Mouse (Mus musculus) inflammation-experienced regulatory T-cells, adult 16 weeks (primary cell): ENCODE data around the gene Slc22a28. TPM values are rescaled to one million over a fixed set of nuclear protein-coding genes. Genes with fewer than 3 reads are reported as not detected.

Experiments
- polyA plus RNA-seq: library from polyadenylated mRNA; unstranded; fragments of 100-300 nt; shearing (Covaris generic); gene quantifications from one replicate; pipeline ENCODE4 v1.2.1, GENCODE M21; 2017

The Slc22a28 gene
- polyA plus RNA-seq, result not detected

GRCm38 (mm10) chr19:8131881-8132280, at the start of gene Slc22a28:
Gene Slc22a28 (minus strand): TSS chr19:8131982.

Other genes starting within 250 kb of the Slc22a28 start
- not detected for gene Slc22a27, start 166.0 kb downstream of the Slc22a28 start, polyA plus RNA-seq
- not detected for gene Slc22a29, start 86.9 kb upstream of the Slc22a28 start, polyA plus RNA-seq